Mouse (Mus musculus) hindbrain, embryonic 15.5 days (tissue): ENCODE data around the gene Dlgap1. TPM values are rescaled to one million over a fixed set of nuclear protein-coding genes. Genes with fewer than 3 reads are reported as not detected.

Experiments used
- ATAC-seq: fragments of 200-750 bp; cut with Nextera tagmentation; 2 replicates; pipeline ENCODE4 v1.8.0; 2017; ENCODE audit warnings: low read depth, moderate number of reproducible peaks, moderate TSS enrichment; ENCODE audit not compliant: low FRiP score
- H3K27ac ChIP-seq: fragments of 300-500 bp; sonication (generic); replicated peaks from 2 replicates; pipeline ENCODE4 v1.5.1; 2015; ENCODE audit warnings: mild to moderate bottlenecking, inconsistent platforms
- H3K27me3 ChIP-seq: fragments of 300-500 bp; sonication (generic); 2 replicates; pipeline ENCODE4 v1.6.1; 2015; ENCODE audit warnings: control low read depth, inconsistent platforms
- H3K36me3 ChIP-seq: fragments of 300-500 bp; sonication (generic); 2 replicates; pipeline ENCODE4 v1.6.1; 2015; ENCODE audit warnings: control low read depth, inconsistent platforms
- H3K4me1 ChIP-seq: fragments of 300-500 bp; sonication (generic); replicated peaks from 2 replicates; pipeline ENCODE4 v1.6.1; 2015; ENCODE audit warnings: control low read depth, inconsistent platforms
- H3K4me2 ChIP-seq: fragments of 300-500 bp; sonication (generic); 2 replicates; pipeline ENCODE4 v1.6.1; 2015; ENCODE audit warnings: moderate library complexity, mild to moderate bottlenecking, inconsistent platforms
- H3K4me3 ChIP-seq: fragments of 300-500 bp; sonication (generic); 2 replicates; pipeline ENCODE4 v1.5.1; 2015; ENCODE audit warnings: mild to moderate bottlenecking, inconsistent platforms
- H3K9ac ChIP-seq: fragments of 300-500 bp; sonication (generic); 2 replicates; pipeline ENCODE4 v1.6.1; 2015; ENCODE audit warnings: inconsistent platforms
- H3K9me3 ChIP-seq: fragments of 300-500 bp; sonication (generic); 2 replicates; pipeline ENCODE4 v1.6.1; 2016; ENCODE audit warnings: control low read depth, inconsistent platforms
- WGBS: fragments of 180-500 bp; shearing (Covaris S2); methylation state at CpG from one replicate; pipeline ENCODE4 v1.1.7; 2015; 5-methylcytosine and 5-hydroxymethylcytosine counted together
- polyA plus RNA-seq: library from polyadenylated mRNA; unstranded; fragments of >200 nt; fragmentation: Nextera tagmentation; extraction: Ambion mirVana; gene quantifications from 2 replicates; pipeline ENCODE4 v1.2.1, GENCODE M21; 2015

The Dlgap1 gene
- polyA plus RNA-seq, 1 experiment from 2014 or later = 39.5 TPM

- Histone ChIP-seq H3K27ac (no peak overlapping the region), H3K4me3 (no peak overlapping the region), H3K27me3 (no peaks in the 10 kb centered on the region), H3K4me2 (no peak overlapping the region), H3K9me3 (no peaks in the 10 kb centered on the region), H3K9ac (no peak overlapping the region), H3K36me3 (no peaks in the 10 kb centered on the region), H3K4me1 (peaks cover 16% of the 10 kb centered on the region; the same call in 1 of the 2 replicates)
- ATAC-seq = no peak
- WGBS = 64% methylated on average over 11 of the region's 11 CpGs
Measured at GRCm38 (mm10) chr17:70307418-70308176, 338.7 kb downstream of the Dlgap1 start.

GRCm38 (mm10) chr17:70308364-70309231 is 339.7 kb downstream of the Dlgap1 start:
- Histone ChIP-seq H3K9me3 (no peaks in the 10 kb centered on the region), H3K27me3 (no peaks in the 10 kb centered on the region), H3K4me2 (no peak overlapping the region), H3K4me1 (peaks cover 16% of the 10 kb centered on the region; the same call in 1 of the 2 replicates), H3K9ac (no peak overlapping the region), H3K4me3 (no peak overlapping the region), H3K27ac (no peak overlapping the region), H3K36me3 (no peaks in the 10 kb centered on the region)
- WGBS = 63% methylated on average over 22 of the region's 22 CpGs
- ATAC-seq = peak; percentile 48; the same call in 1 of the 2 replicates

GRCm38 (mm10) chr17:70316327-70316726 is 347.5 kb downstream of the Dlgap1 start:
- WGBS = 85% methylated on average over 5 of the region's 5 CpGs
- no peak overlapping the region for H3K27ac ChIP-seq
- no peaks in the 10 kb centered on the region for H3K36me3 ChIP-seq
- ATAC-seq = no peak
- H3K9me3 ChIP-seq = no peaks in the 10 kb centered on the region
- no peaks in the 10 kb centered on the region for H3K4me1 ChIP-seq
- H3K4me3 ChIP-seq = no peak overlapping the region
- no peaks in the 10 kb centered on the region for H3K27me3 ChIP-seq
- no peak overlapping the region for H3K4me2 ChIP-seq
- no peak overlapping the region for H3K9ac ChIP-seq

GRCm38 (mm10) chr17:70317779-70318178 is 348.9 kb downstream of the Dlgap1 start:
- H3K27me3 ChIP-seq = no peaks in the 10 kb centered on the region
- H3K9ac ChIP-seq = no peak overlapping the region
- no peaks in the 10 kb centered on the region for H3K36me3 ChIP-seq
- WGBS = 93% methylated on average over 7 of the region's 7 CpGs
- H3K4me3 ChIP-seq = no peak overlapping the region
- H3K4me1 ChIP-seq = no peaks in the 10 kb centered on the region
- no peak overlapping the region for H3K27ac ChIP-seq
- H3K9me3 ChIP-seq = no peaks in the 10 kb centered on the region
- no peak overlapping the region for H3K4me2 ChIP-seq
- no peak for ATAC-seq

GRCm38 (mm10) chr17:70321976-70322375 is 353.1 kb downstream of the Dlgap1 start:
- H3K4me2 ChIP-seq = no peak overlapping the region
- H3K9me3 ChIP-seq = no peaks in the 10 kb centered on the region
- no peak overlapping the region for H3K27ac ChIP-seq
- no peak overlapping the region for H3K9ac ChIP-seq
- no peak for ATAC-seq
- no peaks in the 10 kb centered on the region for H3K27me3 ChIP-seq
- no peaks in the 10 kb centered on the region for H3K36me3 ChIP-seq
- no peak overlapping the region for H3K4me3 ChIP-seq
- no peaks in the 10 kb centered on the region for H3K4me1 ChIP-seq
- WGBS = 91% methylated on average over 6 of the region's 6 CpGs

- H3K4me2 ChIP-seq = no peak overlapping the region
- H3K36me3 ChIP-seq = no peaks in the 10 kb centered on the region
- H3K9ac ChIP-seq = no peak overlapping the region
- H3K9me3 ChIP-seq = no peaks in the 10 kb centered on the region
- no peak overlapping the region for H3K4me3 ChIP-seq
- WGBS = 81% methylated on average over 6 of the region's 6 CpGs
- no peak overlapping the region for H3K27ac ChIP-seq
- H3K27me3 ChIP-seq = no peaks in the 10 kb centered on the region
- H3K4me1 ChIP-seq = no peaks in the 10 kb centered on the region
- no peak for ATAC-seq
Measured at GRCm38 (mm10) chr17:70333440-70333839, 364.6 kb downstream of the Dlgap1 start.

- H3K4me1 ChIP-seq = no peaks in the 10 kb centered on the region
- H3K27me3 ChIP-seq = no peaks in the 10 kb centered on the region
- no peak overlapping the region for H3K4me2 ChIP-seq
- no peak overlapping the region for H3K4me3 ChIP-seq
- H3K27ac ChIP-seq = no peak overlapping the region
- H3K9ac ChIP-seq = no peak overlapping the region
- H3K9me3 ChIP-seq = no peaks in the 10 kb centered on the region
- WGBS = 55% methylated on average over 3 of the region's 3 CpGs
- H3K36me3 ChIP-seq = no peaks in the 10 kb centered on the region
- no peak; the same call in 1 of the 2 replicates for ATAC-seq
Measured at GRCm38 (mm10) chr17:70334171-70334570, 365.3 kb downstream of the Dlgap1 start.

GRCm38 (mm10) chr17:70339821-70340220 is 370.9 kb downstream of the Dlgap1 start:
- no peak for ATAC-seq

GRCm38 (mm10) chr17:70341230-70341629 is 372.4 kb downstream of the Dlgap1 start:
- Histone ChIP-seq H3K27ac (peak overlapping the region; percentile 52), H3K9me3 (no peaks in the 10 kb centered on the region), H3K9ac (no peak overlapping the region), H3K36me3 (no peaks in the 10 kb centered on the region), H3K27me3 (no peaks in the 10 kb centered on the region), H3K4me3 (no peak overlapping the region), H3K4me2 (no peak overlapping the region), H3K4me1 (0 out of 2 replicates have a peak, but pooled peaks cover 3% of the 10 kb centered on the region)
- 62% methylated on average over 8 of the region's 8 CpGs for WGBS
- ATAC-seq = no peak

More at GRCm38 (mm10) chr17:70339821-70340220, 370.9 kb downstream of the Dlgap1 start:
- H3K4me2 ChIP-seq = no peak overlapping the region
- no peak overlapping the region for H3K4me3 ChIP-seq
- H3K27ac ChIP-seq = no peak overlapping the region
- H3K9me3 ChIP-seq = no peaks in the 10 kb centered on the region
- 90% methylated on average over 7 of the region's 7 CpGs for WGBS
- 0 out of 2 replicates have a peak, but pooled peaks cover 3% of the 10 kb centered on the region for H3K4me1 ChIP-seq
- H3K27me3 ChIP-seq = no peaks in the 10 kb centered on the region
- no peaks in the 10 kb centered on the region for H3K36me3 ChIP-seq
- H3K9ac ChIP-seq = no peak overlapping the region

GRCm38 (mm10) chr17:70341920-70342319 is 373.0 kb downstream of the Dlgap1 start:
- Histone ChIP-seq H3K9ac (no peak overlapping the region), H3K4me2 (no peak overlapping the region), H3K36me3 (no peaks in the 10 kb centered on the region), H3K27ac (peak overlapping the region; percentile 52), H3K4me1 (0 out of 2 replicates have a peak, but pooled peaks cover 3% of the 10 kb centered on the region), H3K27me3 (no peaks in the 10 kb centered on the region), H3K9me3 (no peaks in the 10 kb centered on the region), H3K4me3 (no peak overlapping the region)
- peak; percentile 80; the same call in 1 of the 2 replicates for ATAC-seq
- 72% methylated on average over 6 of the region's 6 CpGs for WGBS

- no peaks in the 10 kb centered on the region for H3K4me1 ChIP-seq
- no peak overlapping the region for H3K4me2 ChIP-seq
- H3K9me3 ChIP-seq = no peaks in the 10 kb centered on the region
- no peak for ATAC-seq
- H3K4me3 ChIP-seq = no peak overlapping the region
- no peaks in the 10 kb centered on the region for H3K27me3 ChIP-seq
- H3K36me3 ChIP-seq = no peaks in the 10 kb centered on the region
- 89% methylated on average over 4 of the region's 4 CpGs for WGBS
- H3K27ac ChIP-seq = no peak overlapping the region
- no peak overlapping the region for H3K9ac ChIP-seq
Measured at GRCm38 (mm10) chr17:70347403-70347802, 378.5 kb downstream of the Dlgap1 start.

GRCm38 (mm10) chr17:70363561-70363960 is 394.7 kb downstream of the Dlgap1 start:
- Histone ChIP-seq H3K4me2 (no peak overlapping the region), H3K4me3 (no peak overlapping the region), H3K36me3 (no peaks in the 10 kb centered on the region), H3K27me3 (no peaks in the 10 kb centered on the region), H3K27ac (peak overlapping the region; percentile 42), H3K9ac (no peak overlapping the region), H3K4me1 (peaks cover 14% of the 10 kb centered on the region), H3K9me3 (no peaks in the 10 kb centered on the region)
- peak; percentile 82 for ATAC-seq
- WGBS = 53% methylated on average over 3 of the region's 3 CpGs
